10 mouse cellular contexts compared by ENCODE assay signal in genomic region chr12:3960553-3960952, GRCm38 (mm10). TPM values are rescaled to one million over a fixed set of nuclear protein-coding genes. Genes with fewer than 3 reads are reported as not detected.
DNase-seq lines count a peak whose midpoint lies in the region; ATAC-seq and TF ChIP-seq lines count a peak whose summit lies in the region.
"Had no signal": no experiment of that assay in that cellular context is flagged by ENCODE, and none has a peak within 500 bp of the region (broad histone marks: within the 10 kb centered on the region; RNA-seq: fewer than 3 reads in every experiment).

No protein-coding gene starts in this region.

- ATAC-seq in kidney, embryonic 14.5 days (ENCODE audit: low FRiP score, low TSS enrichment): no peak
- no peak for ATAC-seq in heart, embryonic 15.5 days (replicated peaks; ENCODE audit: insufficient number of reproducible peaks, insufficient read depth, low FRiP score, low read depth)
- no peak for ATAC-seq in liver, embryonic 13.5 days (ENCODE audit: low read depth)

- 0 out of 2 replicates have a peak, but pooled peaks cover 2% of the 10 kb centered on the region for H3K36me3 ChIP-seq in kidney, embryonic 14.5 days (ENCODE audit: control insufficient read depth, insufficient read depth, low read length)
- no peaks in the 10 kb centered on the region for H3K36me3 ChIP-seq in heart, embryonic 15.5 days
- no peaks in the 10 kb centered on the region for H3K36me3 ChIP-seq in liver, embryonic 13.5 days
- H3K36me3 ChIP-seq: G1E had no signal

- H3K27ac ChIP-seq in kidney, embryonic 14.5 days (ENCODE audit: low read depth, low read length): no peak overlapping the region
- peak overlapping the region; percentile 92 for H3K27ac ChIP-seq in cerebellum, adult 2 months (ENCODE audit: insufficient read depth, low read length)
- peak overlapping the region; percentile 86 for H3K27ac ChIP-seq in heart, embryonic 15.5 days
- H3K27ac ChIP-seq in liver, embryonic 13.5 days: no peak overlapping the region

- peak overlapping the region; percentile 91 for H3K4me2 ChIP-seq in kidney, embryonic 14.5 days (replicated peaks; ENCODE audit: low read depth, low read length)
- H3K4me2 ChIP-seq in heart, embryonic 15.5 days: peak overlapping the region; percentile 89
- peak overlapping the region; percentile 81 for H3K4me2 ChIP-seq in liver, embryonic 13.5 days

- no peaks in the 10 kb centered on the region; the same call in 1 of the 2 replicates for H3K27me3 ChIP-seq in kidney, embryonic 14.5 days (ENCODE audit: control insufficient read depth, insufficient read depth, low read length)
- no peaks in the 10 kb centered on the region for H3K27me3 ChIP-seq in cerebellum, adult 2 months (ENCODE audit: control insufficient read depth, insufficient read depth, low read length)
- H3K27me3 ChIP-seq in heart, embryonic 15.5 days: peaks cover 9% of the 10 kb centered on the region
- H3K27me3 ChIP-seq in liver, embryonic 13.5 days: peaks cover 2% of the 10 kb centered on the region; the same call in 1 of the 2 replicates

- 48% methylated on average over 4 of the region's 4 CpGs for WGBS in kidney, embryonic 14.5 days
- WGBS in cerebellum, adult 2 months: 47% methylated on average over 4 of the region's 4 CpGs
- 42% methylated on average over 4 of the region's 4 CpGs for WGBS in heart, embryonic 15.5 days
- WGBS in liver, embryonic 13.5 days (ENCODE audit: insufficient replicate concordance): 50% methylated on average over 4 of the region's 4 CpGs

- H3K4me1 ChIP-seq in kidney, embryonic 14.5 days (ENCODE audit: control insufficient read depth, insufficient read depth, low read length): 0 out of 2 replicates have a peak, but pooled peaks cover 3% of the 10 kb centered on the region
- H3K4me1 ChIP-seq in cerebellum, adult 2 months (ENCODE audit: control insufficient read depth, insufficient read depth, low read length): no peaks in the 10 kb centered on the region
- H3K4me1 ChIP-seq in heart, embryonic 15.5 days (replicated peaks): peaks cover 7% of the 10 kb centered on the region; the same call in 1 of the 2 replicates
- peaks cover 13% of the 10 kb centered on the region for H3K4me1 ChIP-seq in liver, embryonic 13.5 days (replicated peaks)

- peak; percentile 40; the same call in 1 of the 2 replicates for TF ChIP-seq CTCF in cerebellum, adult 2 months (IDR thresholded peaks at IDR 0.05; ENCODE audit: borderline replicate concordance, insufficient read depth, low read depth, low read length)

- DNase-seq in kidney, adult 8-10 months: no peak
- DNase-seq in cerebellum, adult 2 months: peak; percentile 55 to 59
- no peak for DNase-seq in liver, embryonic 13.5 days
- no peak for DNase-seq in ovary, postnatal 14 days (ENCODE audit: low spot score)
- DNase-seq in layer of hippocampus, adult 8-10 months (ENCODE audit: low spot score in 2 of 2): no peak
- no peak for DNase-seq in layer of hippocampus, postnatal 10 days (ENCODE audit: low spot score in 2 of 2)

- H3K9ac ChIP-seq in kidney, embryonic 14.5 days (ENCODE audit: low read depth, low read length): peak overlapping the region; percentile 79; the same call in 1 of the 2 replicates
- H3K9ac ChIP-seq in heart, embryonic 15.5 days: peak overlapping the region; percentile 66; the same call in 1 of the 2 replicates
- no peak overlapping the region for H3K9ac ChIP-seq in liver, embryonic 13.5 days

- TF ChIP-seq POLR2A in cerebellum, adult 2 months (IDR thresholded peaks at IDR 0.05; ENCODE audit: borderline replicate concordance, insufficient read depth, low read length): no peak

- no peaks in the 10 kb centered on the region for H3K9me3 ChIP-seq in kidney, embryonic 14.5 days (ENCODE audit: control insufficient read depth, low read length)
- no peaks in the 10 kb centered on the region for H3K9me3 ChIP-seq in heart, embryonic 15.5 days (replicated peaks)
- no peaks in the 10 kb centered on the region for H3K9me3 ChIP-seq in liver, embryonic 13.5 days (replicated peaks)
- H3K9me3 ChIP-seq: G1E had no signal

- peak overlapping the region; percentile 63 for H3K4me3 ChIP-seq in kidney, embryonic 14.5 days (ENCODE audit: low read length)
- peak overlapping the region; percentile 70 for H3K4me3 ChIP-seq in cerebellum, adult 2 months (replicated peaks; ENCODE audit: insufficient read depth, low read depth, low read length)
- peak overlapping the region; percentile 61 for H3K4me3 ChIP-seq in heart, embryonic 15.5 days
- peak overlapping the region; percentile 62 for H3K4me3 ChIP-seq in liver, embryonic 13.5 days (replicated peaks)

RNA-seq across cellular contexts. Expression of gene Pomc, which starts 5.8 kb away (rescaled TPM):
- polyA plus RNA-seq in kidney, embryonic 14.5 days (2014; fragmentation: Nextera tagmentation; extraction: Ambion mirVana): 3.6 and 4.8 TPM in 2 replicates
- polyA plus RNA-seq in cerebellum, adult 2 months (2012; rRNA removed): 3.0 and 4.1 TPM in 2 replicates
- polyA plus RNA-seq in heart, embryonic 15.5 days (2015; fragmentation: Nextera tagmentation; extraction: Ambion mirVana): 1.2 and 1.6 TPM in 2 replicates
- polyA plus RNA-seq in liver, embryonic 13.5 days (2015; fragmentation: Nextera tagmentation; extraction: Ambion mirVana): 0.45 and 0.60 TPM in 2 replicates
- 1 to 10 TPM; 2.0 to 3.0 (median 2.8) TPM for total RNA-seq in layer of hippocampus, adult 8-10 months (2022)
- total RNA-seq in layer of hippocampus, postnatal 10 days (2021): 1 to 10 TPM; 2.2 to 2.5 TPM
- total RNA-seq: G1E; hematopoietic stem cell, adult 5-6 weeks had no signal
- polyA plus RNA-seq: G1E had no signal

Comparison
In these comparisons a context has a peak if more than half of its experiments do, and no peak if none do; other contexts are left out.
1. H3K27ac ChIP-seq: peak in cerebellum, adult 2 months (single experiment) and heart, embryonic 15.5 days (single experiment); none in kidney, embryonic 14.5 days (single experiment) and liver, embryonic 13.5 days (single experiment).
2. DNase-seq: peak in cerebellum, adult 2 months (2 of 2); none in kidney, adult 8-10 months (0 of 2), liver, embryonic 13.5 days (single experiment), ovary, postnatal 14 days (single experiment), layer of hippocampus, adult 8-10 months (0 of 2) and layer of hippocampus, postnatal 10 days (0 of 2).
3. Peak in every context shown above with its lines, with median percentiles within 50 percentile points of each other: H3K4me2 ChIP-seq and H3K4me3 ChIP-seq.